ENCODE assay signal across 10 mouse cellular contexts in the genomic region with DNA sequence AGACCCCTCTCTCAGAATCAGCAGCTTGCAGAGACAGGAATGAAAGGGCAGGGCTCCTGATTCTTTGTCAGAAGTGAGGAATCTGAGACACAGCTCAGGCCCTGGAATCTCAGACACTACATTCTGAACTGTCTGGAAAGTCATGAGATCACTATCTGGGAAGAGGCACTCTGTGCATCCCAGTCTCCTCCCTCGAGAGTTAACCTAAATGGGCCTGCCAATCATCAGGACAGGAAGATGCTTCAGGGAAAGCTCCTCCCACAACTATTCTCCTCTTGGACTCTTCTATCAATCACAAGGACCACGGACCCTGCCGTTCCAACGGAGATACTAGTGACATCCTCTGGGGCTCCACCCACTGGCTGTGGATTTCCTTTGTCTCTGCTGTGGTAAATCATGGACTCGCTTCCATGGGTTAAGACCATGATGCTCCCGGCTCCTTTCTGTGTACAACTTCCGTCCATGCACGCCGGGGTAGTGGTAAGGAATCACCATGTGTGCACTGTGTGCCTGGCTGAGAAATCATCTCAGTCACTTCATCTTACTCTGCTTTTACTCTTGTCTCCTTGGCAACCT.
DNase-seq lines count a peak whose midpoint lies in the region; ATAC-seq lines count a peak whose summit lies in the region.
"Had no signal": no experiment of that assay in that cellular context is flagged by ENCODE, and none has a peak within 500 bp of the region (broad histone marks: within the 10 kb centered on the region; RNA-seq: fewer than 3 reads in every experiment).

No protein-coding gene starts in this region.

- H3K4me3 ChIP-seq in kidney, embryonic 14.5 days (ENCODE audit: low read length) = no peak overlapping the region
- no peak overlapping the region for H3K4me3 ChIP-seq in embryonic facial prominence, embryonic 10.5 days
- H3K4me3 ChIP-seq: erythroblast, embryonic 14.5 days had no signal

- no peaks in the 10 kb centered on the region for H3K27me3 ChIP-seq in kidney, embryonic 14.5 days (ENCODE audit: control insufficient read depth, insufficient read depth, low read length)
- H3K27me3 ChIP-seq in embryonic facial prominence, embryonic 10.5 days (replicated peaks; ENCODE audit: low read depth, poor library complexity, severe bottlenecking) = no peaks in the 10 kb centered on the region

- H3K4me1 ChIP-seq in kidney, embryonic 14.5 days (ENCODE audit: control insufficient read depth, insufficient read depth, low read length) = peaks cover 24% of the 10 kb centered on the region
- H3K4me1 ChIP-seq in embryonic facial prominence, embryonic 10.5 days = peaks cover 27% of the 10 kb centered on the region

- H3K27ac ChIP-seq in kidney, embryonic 14.5 days (ENCODE audit: low read depth, low read length) = peak overlapping the region; percentile 44
- peak overlapping the region; percentile 62 for H3K27ac ChIP-seq in embryonic facial prominence, embryonic 10.5 days (replicated peaks)

- WGBS in kidney, embryonic 14.5 days = 54% methylated on average over 9 of the region's 9 CpGs
- WGBS in embryonic facial prominence, embryonic 10.5 days = 71% methylated on average over 9 of the region's 9 CpGs

- H3K36me3 ChIP-seq in kidney, embryonic 14.5 days (ENCODE audit: control insufficient read depth, insufficient read depth, low read length) = no peaks in the 10 kb centered on the region
- no peaks in the 10 kb centered on the region; the same call in 1 of the 2 replicates for H3K36me3 ChIP-seq in embryonic facial prominence, embryonic 10.5 days (replicated peaks)

- H3K4me2 ChIP-seq in kidney, embryonic 14.5 days (replicated peaks; ENCODE audit: low read depth, low read length) = no peak overlapping the region
- H3K4me2 ChIP-seq: liver, embryonic 11.5 days had no signal

- DNase-seq in kidney, postnatal 14 days = no peak
- DNase-seq in Muller cell, postnatal 12 days (ENCODE audit: inconsistent ontology term) = peak; percentile 82
- DNase-seq in embryonic facial prominence, embryonic 10.5 days (ENCODE audit: low spot score) = no peak
- DNase-seq in mesoderm, embryonic 11.5 days (ENCODE audit: low read depth, low spot score) = peak; percentile 52
- no peak for DNase-seq in adrenal gland, postnatal 14 days
- no peak for DNase-seq in spleen, adult 12 weeks (ENCODE audit: low spot score)
- DNase-seq: gastrocnemius, postnatal 10 days had no signal

- H3K9ac ChIP-seq in kidney, embryonic 14.5 days (ENCODE audit: low read depth, low read length) = peak overlapping the region; percentile 2; the same call in 1 of the 2 replicates

- no peaks in the 10 kb centered on the region for H3K9me3 ChIP-seq in kidney, embryonic 14.5 days (ENCODE audit: control insufficient read depth, low read length)
- H3K9me3 ChIP-seq in embryonic facial prominence, embryonic 10.5 days = no peaks in the 10 kb centered on the region

- no peak for ATAC-seq in kidney, embryonic 14.5 days (ENCODE audit: low FRiP score, low TSS enrichment)

Comparison
In these comparisons a context has a peak if more than half of its experiments do, and no peak if none do; other contexts are left out.
1. DNase-seq: peak in Muller cell, postnatal 12 days (single experiment) and mesoderm, embryonic 11.5 days (single experiment); none in kidney, postnatal 14 days (single experiment), embryonic facial prominence, embryonic 10.5 days (single experiment), adrenal gland, postnatal 14 days (single experiment) and spleen, adult 12 weeks (single experiment).